Mouse (Mus musculus) liver, embryonic 14.5 days (tissue): ENCODE measurements around the gene 4931428F04Rik.

Experiments
- CTCF ChIP-seq: IDR thresholded peaks from 2 replicates; pipeline ENCODE4 v1.5.1; 2016; ENCODE audit warnings: antibody characterized with exemption, low read depth, control low read depth
- EP300 ChIP-seq: IDR thresholded peaks from 2 replicates; pipeline ENCODE4 v1.6.1; 2016; ENCODE audit warnings: antibody characterized with exemption, low read depth

DNA sequence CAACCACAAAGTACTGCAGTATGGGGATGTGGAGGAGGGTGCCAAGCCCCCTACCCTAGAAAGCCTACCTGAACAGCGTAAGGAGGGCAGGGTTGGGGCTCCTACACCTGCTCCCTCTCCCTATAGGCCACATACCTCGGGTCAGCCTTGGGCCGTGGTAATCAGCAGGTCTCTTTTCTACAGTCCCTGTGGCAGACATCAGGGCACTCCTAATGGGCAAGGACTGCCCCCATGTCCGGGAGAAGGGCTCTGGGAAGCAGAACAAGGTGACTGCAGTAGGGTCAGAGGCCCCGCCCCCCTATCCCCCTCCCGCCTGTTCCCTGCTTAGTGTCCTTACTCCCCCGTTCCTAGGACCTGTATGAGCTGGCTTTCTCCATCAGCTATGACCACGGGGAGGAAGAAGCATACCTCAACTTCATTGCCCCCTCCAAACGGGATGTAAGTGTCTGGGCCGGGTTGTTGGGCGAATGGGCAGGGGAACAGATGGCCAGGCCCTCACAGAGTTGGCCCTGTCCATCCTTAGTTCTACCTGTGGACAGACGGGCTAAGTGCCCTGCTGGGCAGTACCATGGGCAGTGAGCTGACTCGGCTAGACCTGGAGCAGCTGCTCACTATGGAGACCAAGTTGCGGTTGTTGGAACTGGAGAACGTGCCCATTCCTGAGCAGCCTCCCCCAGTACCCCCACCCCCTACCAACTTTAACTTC, 19.6 kb upstream of the 4931428F04Rik start:
- TF ChIP-seq CTCF (no peak), EP300 (no peak)
